Mouse (Mus musculus): ENCODE data around the gene Egr4. TPM values are rescaled to one million over a fixed set of nuclear protein-coding genes. Genes with fewer than 3 reads are reported as not detected.
A peak's percentile ranks its signal among the peaks of the same experiment; 100 is the strongest.

The Egr4 gene
- not detected in 2 replicates for polyA plus RNA-seq (2015; fragmentation: Nextera tagmentation; extraction: Ambion mirVana)

DNA sequence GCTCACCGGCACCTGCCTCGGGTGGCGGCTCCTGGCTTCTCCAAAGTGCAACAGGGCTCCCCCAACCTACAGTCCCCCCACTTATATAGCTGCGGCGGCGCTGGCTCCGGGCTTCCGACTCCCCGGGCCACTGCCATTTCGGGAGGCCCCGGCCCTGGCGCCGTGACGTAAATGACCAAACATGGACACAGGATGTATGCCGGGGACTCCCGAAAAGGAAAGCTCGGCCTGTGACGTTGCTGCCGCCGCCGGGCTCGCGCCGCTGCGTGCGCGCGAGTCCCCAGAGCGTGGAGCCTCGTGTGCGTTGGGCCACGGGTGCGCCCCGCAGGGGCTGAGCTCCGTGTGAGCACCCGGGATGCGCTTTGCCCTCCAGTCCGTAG lies at the start of gene Egr4:
TSS of gene Egr4 (minus strand) at position 59 of the 380 bp plus-strand sequence.
- H3K9me3 ChIP-seq (replicated peaks), result no peaks in the 10 kb centered on the region
- H3K4me1 ChIP-seq, result peaks cover 28% of the 10 kb centered on the region
- peak within 1 kb of the TSS; percentile 46 for H3K4me3 ChIP-seq (replicated peaks)
- no peaks in the 10 kb centered on the region for H3K36me3 ChIP-seq
- H3K27me3 ChIP-seq, result peaks cover 99% of the 10 kb centered on the region
- H3K4me2 ChIP-seq, result peak within 1 kb of the TSS; percentile 81
- no peak within 1 kb of the TSS for H3K27ac ChIP-seq
- peak; percentile 63 for ATAC-seq (replicated peaks; ENCODE audit: low FRiP score)
- no peak within 1 kb of the TSS for H3K9ac ChIP-seq
- WGBS, result under 1% methylated on average over 38 of the region's 38 CpGs

DNA sequence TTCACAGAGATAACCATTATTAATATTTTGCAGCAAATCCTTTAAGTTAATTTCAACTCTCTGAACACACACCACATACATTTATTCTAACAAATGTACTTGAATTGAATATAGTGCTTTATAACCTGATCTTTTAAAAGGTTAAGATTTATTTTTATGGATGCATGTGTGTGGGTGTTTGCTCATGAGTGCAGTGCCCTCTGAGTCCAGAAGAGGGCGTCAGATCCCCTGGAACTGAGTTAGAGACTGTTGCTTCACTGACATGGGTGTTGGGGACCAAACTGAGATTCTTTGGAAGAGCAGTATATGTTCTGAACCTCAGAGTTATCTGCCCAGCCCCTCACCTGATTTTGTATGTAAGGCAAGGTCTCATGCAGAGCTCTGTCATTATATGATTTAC lies 49.0 kb upstream of the Egr4 start:
- no peak overlapping the region for H3K4me2 ChIP-seq
- no peak for ATAC-seq (replicated peaks; ENCODE audit: low FRiP score)
- WGBS, result 39% methylated on average over 1 of the region's 1 CpGs

DNA sequence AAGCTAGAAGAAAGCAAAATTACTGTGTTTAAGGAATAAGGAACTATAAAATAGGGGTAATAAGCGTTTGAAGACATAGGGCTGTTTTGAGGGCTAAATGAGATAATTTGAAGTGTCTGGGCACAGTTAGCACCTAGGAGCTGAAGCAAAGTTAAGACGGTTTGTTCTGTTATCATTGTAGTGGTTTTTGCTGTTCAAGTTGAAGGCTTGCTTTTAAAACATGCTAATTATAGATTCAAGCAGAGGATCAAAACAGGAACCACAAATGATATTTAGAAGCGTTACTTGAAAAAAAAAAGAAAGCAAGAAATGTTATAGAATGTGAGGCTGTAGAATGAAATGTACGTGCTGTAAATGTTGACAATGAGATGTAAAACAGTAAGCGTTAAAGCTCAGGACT lies 34.3 kb upstream of the Egr4 start:
- Histone ChIP-seq H3K36me3 (no peaks in the 10 kb centered on the region), H3K4me2 (no peak overlapping the region), H3K4me3 (replicated peaks) (no peak overlapping the region), H3K27ac (no peak overlapping the region), H3K27me3 (no peaks in the 10 kb centered on the region), H3K9me3 (replicated peaks) (no peaks in the 10 kb centered on the region), H3K9ac (no peak overlapping the region), H3K4me1 (no peaks in the 10 kb centered on the region)
- no peak for ATAC-seq (replicated peaks; ENCODE audit: low FRiP score)
- 83% methylated on average over 5 of the region's 5 CpGs for WGBS

More for the DNA sequence above, 49.0 kb upstream of the Egr4 start:
- Histone ChIP-seq H3K36me3 (no peaks in the 10 kb centered on the region), H3K9ac (no peak overlapping the region), H3K27me3 (no peaks in the 10 kb centered on the region), H3K4me3 (replicated peaks) (no peak overlapping the region), H3K27ac (no peak overlapping the region), H3K4me1 (no peaks in the 10 kb centered on the region), H3K9me3 (replicated peaks) (no peaks in the 10 kb centered on the region)

DNA sequence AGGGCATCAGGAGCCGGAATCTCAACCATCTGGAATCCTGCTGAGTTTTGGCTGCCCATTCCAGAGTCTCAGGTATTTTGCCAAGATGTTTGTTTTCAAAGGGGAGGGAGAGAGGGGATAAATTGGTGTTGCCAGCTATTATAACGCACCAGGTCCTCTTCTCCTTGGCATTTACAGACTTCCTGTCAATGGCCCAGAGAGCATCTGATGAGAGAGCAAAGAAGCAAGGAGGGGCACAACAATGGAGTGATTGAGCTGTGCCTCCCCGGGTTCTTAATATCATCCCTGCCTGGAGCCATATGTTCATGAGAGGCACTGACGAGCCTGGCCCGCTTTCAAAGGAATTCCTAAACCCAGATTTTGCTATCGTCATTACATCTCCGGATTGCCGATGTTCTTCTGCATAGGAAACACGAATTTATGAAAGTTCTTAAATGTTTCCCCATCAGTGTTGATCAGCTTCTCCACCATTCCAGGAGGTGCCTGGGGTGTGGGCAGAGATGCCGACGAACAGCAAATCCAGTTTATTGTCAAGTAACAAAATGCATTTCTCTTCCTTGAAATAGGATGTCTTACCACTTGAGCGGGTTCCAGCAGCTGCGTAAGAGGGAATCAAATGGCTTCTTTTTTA lies 31.0 kb upstream of the Egr4 start:
- no peaks in the 10 kb centered on the region for H3K36me3 ChIP-seq
- H3K9ac ChIP-seq, result no peak overlapping the region
- H3K4me2 ChIP-seq, result no peak overlapping the region
- H3K4me1 ChIP-seq, result no peaks in the 10 kb centered on the region
- ATAC-seq (replicated peaks; ENCODE audit: low FRiP score), result no peak
- H3K27me3 ChIP-seq, result no peaks in the 10 kb centered on the region
- no peak overlapping the region for H3K27ac ChIP-seq
- 85% methylated on average over 13 of the region's 13 CpGs for WGBS
- no peaks in the 10 kb centered on the region for H3K9me3 ChIP-seq (replicated peaks)
- no peak overlapping the region for H3K4me3 ChIP-seq (replicated peaks)

DNA sequence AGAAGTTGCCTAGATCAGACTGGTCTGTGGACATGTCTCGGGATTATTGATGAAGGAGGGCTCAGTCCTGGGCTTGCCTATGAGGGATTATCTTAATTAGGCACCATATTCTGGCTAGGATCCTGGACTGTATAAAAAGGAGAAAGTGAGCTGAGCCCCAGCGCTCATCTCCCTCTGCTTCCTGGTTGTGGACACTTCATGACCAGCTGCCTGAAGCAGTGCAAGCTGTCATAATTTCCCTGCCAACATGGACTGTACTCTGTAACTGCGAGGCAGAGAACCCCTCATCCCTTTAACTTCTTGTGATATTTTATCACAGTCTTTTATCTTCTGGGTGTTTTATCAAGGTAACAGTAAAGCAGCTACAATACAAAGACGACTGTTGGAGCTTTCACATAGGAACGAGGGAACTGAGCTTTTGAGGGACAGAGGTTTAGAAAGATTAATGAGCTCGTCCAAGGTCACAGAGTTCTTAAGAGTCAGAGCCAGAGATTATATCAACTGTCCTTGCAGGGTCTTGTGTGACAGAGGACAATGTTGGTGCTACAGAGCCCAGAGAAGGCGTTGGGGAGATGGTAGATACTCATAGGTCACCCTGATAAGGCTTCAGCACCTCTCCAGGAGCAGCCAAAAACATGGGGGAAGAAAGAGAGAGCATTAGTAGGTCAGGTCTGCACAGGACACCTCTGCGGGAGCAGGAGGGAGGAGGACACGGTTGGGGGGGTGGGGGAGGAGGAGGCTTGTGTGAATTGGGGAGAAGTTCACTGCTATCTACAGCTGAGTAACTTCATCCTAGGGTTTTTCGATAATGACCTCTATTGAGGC lies 30.2 kb upstream of the Egr4 start:
- Histone ChIP-seq H3K27ac (no peak overlapping the region), H3K4me1 (no peaks in the 10 kb centered on the region), H3K9me3 (replicated peaks) (no peaks in the 10 kb centered on the region), H3K4me2 (no peak overlapping the region), H3K36me3 (no peaks in the 10 kb centered on the region), H3K27me3 (no peaks in the 10 kb centered on the region), H3K4me3 (replicated peaks) (no peak overlapping the region), H3K9ac (no peak overlapping the region)
- WGBS, result 68% methylated on average over 10 of the region's 10 CpGs
- ATAC-seq (replicated peaks; ENCODE audit: low FRiP score), result no peak

DNA sequence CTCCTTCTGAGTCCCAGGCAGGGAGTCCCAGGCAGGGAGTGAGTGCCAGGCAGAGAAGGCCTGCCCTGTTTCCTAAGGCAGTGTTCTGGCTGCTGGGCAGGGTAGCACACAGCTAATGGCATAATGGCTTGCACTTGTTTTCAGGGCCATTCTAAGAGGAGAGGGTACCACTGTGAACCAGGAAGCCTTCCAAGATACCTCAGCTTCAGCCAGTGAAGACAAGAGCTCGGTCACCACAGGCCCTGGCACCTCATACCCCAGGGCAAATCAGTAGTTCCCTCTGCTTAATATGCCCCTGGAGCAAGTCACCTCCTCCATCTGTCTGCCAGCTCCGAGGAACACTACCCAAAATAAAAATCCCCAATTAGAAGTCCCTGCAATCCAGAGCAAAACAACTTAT lies 9.4 kb upstream of the Egr4 start:
- H3K27ac ChIP-seq, result no peak overlapping the region
- H3K4me1 ChIP-seq, result no peaks in the 10 kb centered on the region
- H3K27me3 ChIP-seq, result peaks cover 14% of the 10 kb centered on the region
- no peak overlapping the region for H3K4me2 ChIP-seq
- ATAC-seq (replicated peaks; ENCODE audit: low FRiP score), result no peak
- H3K9me3 ChIP-seq (replicated peaks), result no peaks in the 10 kb centered on the region
- no peaks in the 10 kb centered on the region for H3K36me3 ChIP-seq
- no peak overlapping the region for H3K9ac ChIP-seq
- WGBS, result 78% methylated on average over 2 of the region's 2 CpGs
- H3K4me3 ChIP-seq (replicated peaks), result no peak overlapping the region

DNA sequence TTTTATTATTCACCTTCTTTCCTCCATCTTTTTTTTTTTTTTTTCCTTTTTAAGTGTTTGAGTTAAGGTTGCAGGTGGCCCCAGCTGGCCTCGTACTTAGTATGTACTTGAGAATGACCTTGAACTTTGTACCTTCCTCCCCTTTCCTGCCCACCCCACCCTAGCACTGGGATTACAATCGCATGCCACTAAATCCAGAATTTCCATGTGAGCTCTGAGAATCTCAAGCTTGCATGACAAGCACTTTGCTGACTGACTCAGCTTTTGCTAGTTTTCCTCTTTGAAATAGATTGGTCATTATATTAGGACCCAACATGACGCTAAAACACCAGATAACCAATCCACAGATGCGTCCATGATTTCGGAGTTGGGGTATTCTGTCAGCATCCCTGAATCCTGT lies 8.6 kb upstream of the Egr4 start:
- H3K36me3 ChIP-seq, result no peaks in the 10 kb centered on the region
- no peak overlapping the region for H3K4me2 ChIP-seq
- no peaks in the 10 kb centered on the region for H3K4me1 ChIP-seq
- H3K9ac ChIP-seq, result no peak overlapping the region
- no peak for ATAC-seq (replicated peaks; ENCODE audit: low FRiP score)
- no peaks in the 10 kb centered on the region for H3K9me3 ChIP-seq (replicated peaks)
- 83% methylated on average over 5 of the region's 5 CpGs for WGBS
- peaks cover 21% of the 10 kb centered on the region for H3K27me3 ChIP-seq
- no peak overlapping the region for H3K27ac ChIP-seq
- no peak overlapping the region for H3K4me3 ChIP-seq (replicated peaks)

DNA sequence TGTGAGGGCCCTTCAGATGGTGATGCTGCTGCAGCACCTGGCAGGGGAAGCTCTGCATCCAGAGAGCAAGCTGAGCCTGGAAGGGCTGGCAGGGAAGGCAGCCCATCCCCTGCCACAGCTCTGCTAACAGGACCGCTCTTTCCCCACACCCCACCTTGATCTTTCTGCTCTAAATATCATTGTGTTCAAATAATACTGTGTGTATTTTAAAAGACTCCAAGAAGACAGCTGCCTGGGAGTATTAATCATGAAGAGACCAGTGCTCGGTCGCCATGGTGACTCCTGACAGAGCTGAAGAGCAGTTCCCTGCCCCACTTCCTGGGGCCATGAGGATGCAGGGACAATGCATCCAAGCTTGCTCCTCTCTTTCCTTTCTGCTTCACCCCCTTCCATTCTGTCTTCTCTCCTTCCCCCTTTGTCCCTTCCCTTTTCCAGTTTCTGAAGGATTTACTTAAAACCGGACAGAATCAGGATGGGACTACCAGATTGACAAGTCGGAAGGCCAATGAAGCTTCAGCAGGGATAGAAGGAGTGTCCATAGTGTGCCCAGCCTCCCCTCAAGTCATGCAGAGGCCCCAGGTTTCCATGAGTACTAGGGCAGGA lies 4.8 kb upstream of the Egr4 start:
- H3K9me3 ChIP-seq (replicated peaks), result no peaks in the 10 kb centered on the region
- H3K27me3 ChIP-seq, result peaks cover 59% of the 10 kb centered on the region
- no peak overlapping the region for H3K4me2 ChIP-seq
- H3K27ac ChIP-seq, result no peak overlapping the region
- no peak overlapping the region for H3K9ac ChIP-seq
- H3K36me3 ChIP-seq, result no peaks in the 10 kb centered on the region
- peaks cover 6% of the 10 kb centered on the region for H3K4me1 ChIP-seq
- no peak for ATAC-seq (replicated peaks; ENCODE audit: low FRiP score)
- H3K4me3 ChIP-seq (replicated peaks), result no peak overlapping the region
- WGBS, result 59% methylated on average over 5 of the region's 5 CpGs

DNA sequence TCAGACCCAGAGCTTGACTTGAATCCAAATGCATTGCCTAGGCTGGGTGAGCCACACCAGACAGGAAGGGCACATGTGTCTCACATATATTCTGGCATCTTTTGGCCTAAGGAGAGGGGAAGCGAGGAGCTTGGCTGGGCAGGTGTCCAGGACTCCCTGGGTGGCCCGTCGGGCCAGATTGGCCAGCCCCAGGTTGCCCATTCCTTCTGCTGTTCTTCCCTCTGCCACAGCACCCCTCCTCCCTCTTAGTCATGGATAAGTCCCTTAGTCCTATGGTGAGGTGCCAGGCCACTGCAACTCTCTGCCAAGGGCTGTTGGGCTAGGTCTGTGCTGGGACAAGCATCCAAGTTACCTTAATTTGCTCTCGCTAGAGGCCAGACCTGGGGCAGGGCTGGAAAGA lies 2.6 kb upstream of the Egr4 start:
- WGBS, result 73% methylated on average over 4 of the region's 4 CpGs
- H3K4me1 ChIP-seq, result peaks cover 28% of the 10 kb centered on the region
- H3K9ac ChIP-seq, result no peak overlapping the region
- no peak overlapping the region for H3K4me3 ChIP-seq (replicated peaks)
- peaks cover 79% of the 10 kb centered on the region for H3K27me3 ChIP-seq
- no peak for ATAC-seq (replicated peaks; ENCODE audit: low FRiP score)
- no peaks in the 10 kb centered on the region for H3K36me3 ChIP-seq
- no peak overlapping the region for H3K27ac ChIP-seq
- no peak overlapping the region for H3K4me2 ChIP-seq
- no peaks in the 10 kb centered on the region for H3K9me3 ChIP-seq (replicated peaks)

DNA sequence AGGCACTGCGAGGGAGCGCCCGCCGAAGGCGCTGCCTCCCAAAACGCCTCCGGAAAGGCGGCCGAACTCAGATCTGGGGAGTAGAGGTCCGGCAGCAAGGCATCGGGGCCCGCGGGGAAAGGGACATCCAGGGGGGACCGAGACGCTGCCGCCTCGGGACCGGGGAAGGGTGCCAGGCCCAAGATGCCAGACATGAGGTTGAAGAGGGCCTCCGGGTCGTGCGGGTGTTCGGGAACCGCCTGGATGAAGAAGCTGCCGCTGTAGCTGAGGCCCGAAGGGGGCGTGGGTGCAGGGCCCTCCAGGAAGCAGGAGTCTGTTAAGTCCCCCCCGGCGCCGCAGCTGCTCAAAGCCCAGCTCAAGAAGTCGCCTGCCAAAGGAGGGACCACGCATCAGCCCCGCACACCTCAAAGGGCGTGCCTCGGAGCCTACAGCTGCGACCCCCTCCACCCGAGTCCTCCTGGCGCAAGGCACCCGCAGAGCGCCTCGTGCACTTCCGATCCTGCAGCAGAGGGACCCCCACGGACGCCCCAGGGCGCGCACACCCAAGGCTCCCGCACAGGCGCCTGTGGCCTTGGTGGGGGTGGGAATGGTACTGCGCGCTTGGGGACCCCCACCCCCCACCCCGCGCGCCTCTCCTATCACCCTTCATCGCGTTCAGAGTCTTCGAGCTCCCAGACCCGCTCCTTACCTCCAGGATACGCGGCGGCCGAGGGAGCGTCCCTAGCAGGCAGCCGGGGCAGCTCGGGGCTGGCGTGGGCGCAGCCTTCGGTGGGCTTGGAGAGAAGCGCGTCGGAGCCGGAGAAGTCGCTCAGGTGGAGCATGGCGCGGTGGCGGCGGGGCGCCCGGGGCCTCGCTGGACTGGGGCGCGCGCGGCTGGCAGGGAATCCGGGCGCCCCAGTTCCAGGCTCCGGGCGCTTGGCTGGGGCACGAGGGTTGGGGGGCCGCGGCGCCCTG lies 535 bp downstream of the Egr4 start:
- peaks cover 28% of the 10 kb centered on the region for H3K4me1 ChIP-seq
- H3K9me3 ChIP-seq (replicated peaks), result no peaks in the 10 kb centered on the region
- peaks cover 98% of the 10 kb centered on the region for H3K27me3 ChIP-seq
- WGBS, result 1% methylated on average over 87 of the region's 90 CpGs
- H3K4me2 ChIP-seq, result peak overlapping the region; percentile 81
- no peak overlapping the region for H3K27ac ChIP-seq
- H3K9ac ChIP-seq, result no peak overlapping the region
- peak overlapping the region; percentile 46 for H3K4me3 ChIP-seq (replicated peaks)
- peak; percentile 54; the same call in 1 of the 2 replicates for ATAC-seq (replicated peaks; ENCODE audit: low FRiP score)
- no peaks in the 10 kb centered on the region for H3K36me3 ChIP-seq

DNA sequence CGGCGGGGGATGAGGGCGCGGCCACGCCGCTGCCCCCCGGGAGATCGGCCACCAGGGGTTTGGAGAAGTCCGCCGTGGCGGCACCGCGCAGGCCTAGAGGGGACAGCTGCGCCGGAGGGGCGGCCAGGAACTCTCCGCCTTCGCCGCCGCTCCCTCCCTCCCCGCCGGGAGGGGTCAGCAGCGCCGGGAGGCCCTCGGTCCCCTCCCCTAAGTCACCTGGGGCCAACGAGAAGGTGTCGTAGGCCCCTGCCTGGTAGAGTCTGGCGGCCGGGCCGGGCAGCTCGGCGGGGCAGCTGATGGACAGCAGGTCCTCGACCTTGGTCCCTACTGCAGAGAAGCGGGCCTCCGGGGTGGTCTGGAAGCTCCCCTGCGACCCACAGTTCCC lies 1.3 kb downstream of the Egr4 start:
- Histone ChIP-seq H3K36me3 (no peaks in the 10 kb centered on the region), H3K27ac (no peak overlapping the region), H3K4me3 (replicated peaks) (peak overlapping the region; percentile 46), H3K9me3 (replicated peaks) (no peaks in the 10 kb centered on the region), H3K9ac (no peak overlapping the region), H3K4me1 (peaks cover 28% of the 10 kb centered on the region), H3K4me2 (peak overlapping the region; percentile 81), H3K27me3 (peaks cover 96% of the 10 kb centered on the region)
- WGBS, result under 1% methylated on average over 35 of the region's 36 CpGs
- ATAC-seq (replicated peaks; ENCODE audit: low FRiP score), result no peak
